Mouse (Mus musculus): Measurements from ENCODE around the gene Cstf2. TPM values are rescaled to one million over a fixed set of nuclear protein-coding genes. Genes with fewer than 3 reads are reported as not detected.

Cstf2 gene
- total RNA-seq (2021) = 10 to 100 TPM; 31.9 to 33.2 TPM
- long read RNA-seq, experiment 1, full-length matches to known transcripts = 31 of 35 reads
- long read RNA-seq, experiment 1, partial matches to known transcripts = 2 of 35 reads
- long read RNA-seq, experiment 1, other reads (novel, unspliced or antisense) = 2 of 35 reads
- long read RNA-seq, experiment 2, full-length matches to known transcripts = 7 of 14 reads
- long read RNA-seq, experiment 2, partial matches to known transcripts = 4 of 14 reads
- long read RNA-seq, experiment 2, other reads (novel, unspliced or antisense) = 3 of 14 reads

GRCm38 (mm10) chrX:134058987-134059712 lies at the start of gene Cstf2:
Gene Cstf2, plus strand, starts transcription at chrX:134059187.
- DNase-seq (ENCODE audit: low spot score in 2 of 2) = peak; percentile 88 to 91

GRCm38 (mm10) chrX:134019005-134019404 lies 40.0 kb upstream of the Cstf2 start:
- peak; percentile 44 to 60 for DNase-seq (ENCODE audit: low spot score in 2 of 2)

- no peak for DNase-seq (ENCODE audit: low spot score in 2 of 2)
These were observed 38.3 kb upstream of the Cstf2 start for GRCm38 (mm10) chrX:134020664-134021063.

- no peak for DNase-seq (ENCODE audit: low spot score in 2 of 2)
These were observed 10.0 kb upstream of the Cstf2 start for GRCm38 (mm10) chrX:134048994-134049393.

- DNase-seq (ENCODE audit: low spot score in 2 of 2) = no peak
These were observed 2.1 kb upstream of the Cstf2 start for GRCm38 (mm10) chrX:134056897-134057296.

GRCm38 (mm10) chrX:134058040-134058875 lies 729 bp upstream of the Cstf2 start:
- no peak for DNase-seq (ENCODE audit: low spot score in 2 of 2)

- DNase-seq (ENCODE audit: low spot score in 2 of 2) = no peak
These were observed 777 bp downstream of the Cstf2 start for GRCm38 (mm10) chrX:134059764-134060163.

- no peak for DNase-seq (ENCODE audit: low spot score in 2 of 2)
These were observed 26.5 kb downstream of the Cstf2 start for GRCm38 (mm10) chrX:134085453-134085852.

- no peak for DNase-seq (ENCODE audit: low spot score in 2 of 2)
These were observed 43.7 kb downstream of the Cstf2 start for GRCm38 (mm10) chrX:134102641-134103040.

- DNase-seq (ENCODE audit: low spot score in 2 of 2) = no peak
These were observed 52.8 kb downstream of the Cstf2 start for GRCm38 (mm10) chrX:134111767-134112166.

GRCm38 (mm10) chrX:134116417-134116816 lies 57.4 kb downstream of the Cstf2 start:
- no peak for DNase-seq (ENCODE audit: low spot score in 2 of 2)

- no peak for DNase-seq (ENCODE audit: low spot score in 2 of 2)
These were observed 69.6 kb downstream of the Cstf2 start for GRCm38 (mm10) chrX:134128549-134128948.

- no peak for DNase-seq (ENCODE audit: low spot score in 2 of 2)
These were observed 73.3 kb downstream of the Cstf2 start for GRCm38 (mm10) chrX:134132295-134132694.

GRCm38 (mm10) chrX:134133821-134134220 lies 74.8 kb downstream of the Cstf2 start:
- DNase-seq (ENCODE audit: low spot score in 2 of 2) = no peak

Small RNA genes within 50 kb of the gene (microRNA-seq; reads per million reads assigned to microRNA genes)
- gene Mir3112 (ENCODE audit: borderline number of aligned reads in 2 of 2) = 0 to 0.61 reads per million in 2 experiments

Other genes starting within 250 kb of the Cstf2 start
- gene Tnmd, start 208.2 kb upstream of the Cstf2 start, total RNA-seq (2021) = under 1 TPM; 0.30 to 0.35 TPM
- 10 to 100 TPM; 22.5 to 40.0 TPM for gene Tspan6, start 160.8 kb upstream of the Cstf2 start, total RNA-seq (2021)
- gene Srpx2, start 150.8 kb upstream of the Cstf2 start, total RNA-seq (2021) = 1 to 10 TPM; 3.2 to 5.1 TPM
- 10 to 100 TPM; 12.9 to 14.7 TPM for gene Sytl4, start 77.4 kb upstream of the Cstf2 start, total RNA-seq (2021)
- under 1 TPM; 0.35 to 0.96 TPM for gene Xkrx, start 102.9 kb downstream of the Cstf2 start, total RNA-seq (2021)
- gene Arl13a, start 128.3 kb downstream of the Cstf2 start, total RNA-seq (2021) = not detected
- not detected for gene Nox1, start 162.8 kb downstream of the Cstf2 start, total RNA-seq (2021)
- 10 to 100 TPM; 41.9 to 46.7 TPM for gene Trmt2b, start 217.8 kb downstream of the Cstf2 start, total RNA-seq (2021)
- 100 to 1,000 TPM; 284 to 319 TPM for gene Tmem35a, start 236.0 kb downstream of the Cstf2 start, total RNA-seq (2021)
- 1 to 10 TPM; 1.7 to 2.2 TPM for gene Cenpi, start 248.9 kb downstream of the Cstf2 start, total RNA-seq (2021)